Mouse (Mus musculus) neural tube, embryonic 11.5 days (tissue): ENCODE results near the gene Rcbtb2. TPM values are rescaled to one million over a fixed set of nuclear protein-coding genes. Genes with fewer than 3 reads are reported as not detected.
"Not testable (repeated sequence)": the region's sequence is repeated elsewhere in the genome, so short reads cannot be mapped to it uniquely, and the experiment has no call there.

ENCODE experiments used
- ATAC-seq: fragments of 200-750 bp; cut with Nextera tagmentation; 2 replicates; pipeline ENCODE4 v1.8.0; 2017; ENCODE audit warnings: moderate number of reproducible peaks, mild to moderate bottlenecking, moderate TSS enrichment, moderate library complexity; ENCODE audit not compliant: insufficient read depth, low FRiP score, low TSS enrichment
- DNase-seq: peaks from one replicate; pipeline ENCODE4 v3.0.0-alpha.2; 2015; ENCODE audit warnings: low spot score
- H3K27ac ChIP-seq: fragments of 300-500 bp; sonication (generic); 2 replicates; pipeline ENCODE4 v1.5.1; 2014; ENCODE audit warnings: low read depth, mild to moderate bottlenecking, low read length
- H3K27me3 ChIP-seq: fragments of 300-500 bp; sonication (generic); 2 replicates; pipeline ENCODE4 v1.6.1; 2014; ENCODE audit warnings: mild to moderate bottlenecking, low read length, mixed read lengths; ENCODE audit not compliant: control insufficient read depth, insufficient read depth
- H3K36me3 ChIP-seq: fragments of 300-500 bp; sonication (generic); 2 replicates; pipeline ENCODE4 v1.6.1; 2014; ENCODE audit warnings: mild to moderate bottlenecking, low read length, moderate library complexity, mixed read lengths; ENCODE audit not compliant: control insufficient read depth, insufficient read depth
- H3K4me1 ChIP-seq: fragments of 300-500 bp; sonication (generic); 2 replicates; pipeline ENCODE4 v1.6.1; 2014; ENCODE audit warnings: low read length, mixed read lengths; ENCODE audit not compliant: control insufficient read depth, insufficient read depth
- H3K4me2 ChIP-seq: fragments of 300-500 bp; sonication (generic); 2 replicates; pipeline ENCODE4 v1.6.1; 2014; ENCODE audit warnings: low read depth, mild to moderate bottlenecking, moderate library complexity
- H3K4me3 ChIP-seq: fragments of 300-500 bp; sonication (generic); 2 replicates; pipeline ENCODE4 v1.5.1; 2014; ENCODE audit warnings: low read depth, low read length
- H3K9ac ChIP-seq: fragments of 300-500 bp; sonication (generic); 2 replicates; pipeline ENCODE4 v1.6.1; 2014; ENCODE audit warnings: mild to moderate bottlenecking, low read length
- H3K9me3 ChIP-seq: fragments of 300-500 bp; sonication (generic); 2 replicates; pipeline ENCODE4 v1.6.1; 2016; ENCODE audit warnings: low read length; ENCODE audit not compliant: control insufficient read depth
- WGBS: fragments of 180-500 bp; shearing (Covaris S2); extraction: QIAGEN DNeasy Blood & Tissue Kit; methylation state at CpG from one replicate; pipeline ENCODE4 v1.1.7; 2014; 5-methylcytosine and 5-hydroxymethylcytosine counted together
- polyA plus RNA-seq: library from polyadenylated mRNA; unstranded; fragments of >200 nt; fragmentation: Nextera tagmentation; extraction: Ambion mirVana; gene quantifications from 2 replicates; pipeline ENCODE4 v1.2.1, GENCODE M21; 2014

Rcbtb2 gene
- polyA plus RNA-seq, 1 experiment from 2014 or later = 167 TPM

DNA sequence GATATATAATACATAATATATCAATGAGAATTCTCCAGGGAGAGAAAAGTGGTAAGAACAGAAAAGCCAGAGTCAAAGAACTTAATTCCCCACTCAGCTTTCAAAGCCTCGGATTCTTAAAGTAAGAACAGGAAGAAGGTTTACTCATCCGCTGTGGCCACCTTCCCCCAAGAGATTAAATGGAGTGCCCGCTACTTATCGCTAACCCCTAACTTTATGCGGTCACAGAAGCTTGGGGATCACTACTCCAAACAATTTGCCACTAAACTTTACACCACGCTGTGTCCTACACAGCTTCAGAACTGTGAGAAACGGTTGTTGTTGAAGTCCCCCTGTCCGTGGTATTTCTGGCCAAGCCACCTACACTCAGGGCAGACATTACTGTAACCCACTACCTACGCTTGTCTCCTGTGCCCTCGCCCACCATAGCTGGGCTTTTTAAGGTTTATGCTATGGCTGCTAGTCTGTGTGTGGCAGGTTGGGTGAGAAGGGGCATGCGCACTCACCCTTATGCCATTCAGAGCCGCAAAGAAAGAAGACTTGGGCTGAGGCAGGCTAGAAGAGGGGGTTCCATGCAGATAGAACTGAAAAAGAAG is 20.5 kb upstream of the Rcbtb2 start:
- ATAC-seq = no peak
- 47% methylated on average over 12 of the region's 12 CpGs for WGBS
- Histone ChIP-seq H3K36me3 (no peaks in the 10 kb centered on the region), H3K27me3 (no peaks in the 10 kb centered on the region), H3K4me1 (peaks cover 7% of the 10 kb centered on the region; the same call in 1 of the 2 replicates), H3K4me3 (no peak overlapping the region), H3K4me2 (no peak overlapping the region), H3K27ac (no peak overlapping the region), H3K9ac (no peak overlapping the region), H3K9me3 (no peaks in the 10 kb centered on the region)
- no peak for DNase-seq

DNA sequence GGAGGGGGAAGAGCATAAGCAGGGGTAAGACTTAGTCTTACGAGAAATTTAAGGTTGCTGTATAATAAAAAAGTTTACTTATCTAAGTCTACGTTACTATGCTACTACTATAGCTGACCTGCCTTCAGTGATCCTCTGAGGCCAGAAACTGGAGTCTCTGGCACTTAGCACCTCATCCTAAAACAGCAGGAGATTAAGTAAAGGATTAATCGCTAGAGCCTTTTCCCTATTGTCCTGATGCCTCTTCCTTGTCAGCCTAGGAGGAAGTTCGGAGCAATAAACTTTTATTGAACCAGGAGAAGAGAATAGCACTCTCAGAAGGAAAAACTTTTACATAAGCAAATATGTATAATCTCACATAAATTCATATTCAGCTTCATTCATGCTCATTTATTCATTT is 19.9 kb upstream of the Rcbtb2 start:
- H3K9ac ChIP-seq, H3K36me3 ChIP-seq, H3K4me2 ChIP-seq, H3K9me3 ChIP-seq, H3K4me3 ChIP-seq, ATAC-seq, H3K4me1 ChIP-seq, H3K27me3 ChIP-seq, DNase-seq, H3K27ac ChIP-seq: not testable (repeated sequence)
- WGBS = 15% methylated on average over 4 of the region's 4 CpGs

DNA sequence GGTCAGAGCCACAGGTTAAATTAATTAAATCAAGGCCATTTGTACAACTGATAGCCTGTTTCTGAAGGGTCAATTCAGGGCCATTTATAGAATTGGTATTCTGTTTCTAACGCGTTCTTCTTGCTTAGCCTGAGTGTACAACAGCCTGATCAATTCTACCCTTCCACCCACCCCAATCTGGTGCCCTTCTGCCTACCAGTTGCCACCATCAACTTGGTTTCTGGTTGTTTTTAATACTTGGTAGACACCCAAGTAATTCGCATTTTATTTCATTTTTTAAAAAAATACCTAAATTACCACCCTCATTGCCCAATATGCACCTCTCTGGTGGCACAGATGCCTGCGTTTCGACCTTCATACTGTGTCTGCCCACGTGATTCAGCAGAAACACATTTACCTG is 17.9 kb upstream of the Rcbtb2 start:
- Histone ChIP-seq H3K9ac (no peak overlapping the region), H3K4me3 (no peak overlapping the region), H3K27ac (no peak overlapping the region), H3K27me3 (no peaks in the 10 kb centered on the region), H3K4me2 (no peak overlapping the region), H3K9me3 (no peaks in the 10 kb centered on the region), H3K36me3 (no peaks in the 10 kb centered on the region), H3K4me1 (peaks cover 7% of the 10 kb centered on the region; the same call in 1 of the 2 replicates)
- ATAC-seq = 0 out of 2 replicates have a peak, but pooled peaks have one; percentile 4
- 63% methylated on average over 6 of the region's 6 CpGs for WGBS
- no peak for DNase-seq

DNA sequence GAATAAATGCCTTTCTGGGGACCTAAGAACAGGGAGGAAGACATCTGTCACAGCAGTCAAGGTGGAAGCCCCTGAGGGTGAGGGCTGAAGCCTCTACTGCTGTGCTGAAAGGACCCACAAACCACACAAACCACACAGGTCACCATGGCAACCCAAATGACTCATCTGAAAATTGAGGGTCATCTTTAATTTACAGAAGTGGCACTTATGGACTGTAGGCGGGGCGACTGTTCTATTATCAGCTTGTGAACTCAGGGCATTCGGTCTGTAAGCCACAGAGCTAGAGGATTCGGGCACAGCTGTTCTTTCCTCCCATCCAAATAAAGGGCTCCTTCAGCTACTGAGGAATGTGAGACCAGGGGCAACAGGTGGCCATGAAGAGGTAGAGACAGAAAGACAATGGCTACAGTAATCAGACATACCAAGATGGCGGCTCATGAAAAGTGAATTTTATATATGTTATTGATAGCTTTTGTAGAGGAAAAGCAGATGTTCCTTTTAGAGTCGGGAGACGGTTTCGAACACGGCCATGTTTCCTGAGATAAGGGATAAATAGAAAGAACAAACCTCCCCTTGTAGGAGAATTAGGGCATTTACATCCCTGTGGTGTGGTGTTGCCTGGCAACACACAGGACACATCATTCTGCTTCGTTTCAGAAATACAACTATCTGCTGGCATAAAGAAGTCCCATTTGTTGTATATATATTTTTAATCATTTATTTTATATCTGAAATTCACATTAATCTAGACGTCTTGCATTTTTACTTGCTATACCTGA is 17.2 kb upstream of the Rcbtb2 start:
- peak; percentile 85 for ATAC-seq
- Histone ChIP-seq H3K27ac (no peak overlapping the region), H3K9me3 (no peaks in the 10 kb centered on the region), H3K27me3 (no peaks in the 10 kb centered on the region), H3K36me3 (no peaks in the 10 kb centered on the region), H3K4me2 (no peak overlapping the region), H3K4me1 (peaks cover 7% of the 10 kb centered on the region; the same call in 1 of the 2 replicates), H3K9ac (no peak overlapping the region), H3K4me3 (no peak overlapping the region)
- peak; percentile 44 for DNase-seq
- WGBS = 32% methylated on average over 11 of the region's 11 CpGs

DNA sequence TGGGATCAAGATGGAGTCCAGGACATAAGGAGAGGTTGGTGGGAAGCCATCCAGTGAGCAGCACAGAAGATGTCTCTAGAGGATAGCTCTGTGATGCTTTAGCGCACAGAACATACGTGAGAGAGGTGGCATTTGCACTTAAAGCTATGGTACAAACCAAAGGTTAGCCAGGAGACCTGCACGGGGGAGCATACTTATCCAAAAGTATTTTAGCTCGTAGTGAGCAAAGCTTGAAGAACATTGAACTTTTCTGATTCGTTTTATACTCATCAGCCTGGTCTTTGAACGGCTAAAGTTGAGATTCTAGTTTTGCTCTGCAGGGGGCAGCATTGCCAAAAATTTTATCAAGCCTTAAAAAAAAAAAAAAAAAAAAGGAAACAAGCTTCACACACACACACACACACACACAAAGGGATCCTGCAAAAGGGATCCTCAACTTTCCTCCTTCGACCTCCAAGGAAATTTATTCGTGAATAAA is 16.6 kb upstream of the Rcbtb2 start:
- DNase-seq (peak; percentile 50), ATAC-seq (0 out of 2 replicates have a peak, but pooled peaks have one; percentile 46)
- no peaks in the 10 kb centered on the region for H3K9me3 ChIP-seq
- H3K27me3 ChIP-seq = no peaks in the 10 kb centered on the region
- peaks cover 7% of the 10 kb centered on the region; the same call in 1 of the 2 replicates for H3K4me1 ChIP-seq
- H3K4me3 ChIP-seq = no peak overlapping the region
- H3K9ac ChIP-seq = no peak overlapping the region
- no peak overlapping the region for H3K27ac ChIP-seq
- H3K36me3 ChIP-seq = no peaks in the 10 kb centered on the region
- WGBS = 25% methylated on average over 8 of the region's 8 CpGs
- no peak overlapping the region for H3K4me2 ChIP-seq

DNA sequence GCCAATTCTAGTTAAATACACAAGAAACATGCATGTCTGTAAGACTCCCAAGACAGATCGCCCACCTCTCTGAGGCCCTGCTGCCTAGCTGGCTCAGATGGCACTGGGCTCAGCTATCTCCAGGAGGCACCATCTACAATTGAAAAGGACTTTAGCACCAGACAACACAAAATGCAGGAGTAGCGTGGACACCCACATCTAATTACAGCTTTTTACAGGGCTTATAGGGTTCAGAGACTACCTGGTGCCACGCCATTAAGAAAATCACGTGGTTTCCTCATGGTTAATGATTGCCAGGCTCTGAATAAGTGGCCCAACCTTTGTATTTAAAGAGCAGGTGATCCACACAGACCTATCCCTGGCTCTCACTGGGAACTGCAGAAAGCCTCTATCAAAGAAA is 15.9 kb upstream of the Rcbtb2 start:
- Histone ChIP-seq H3K27me3 (no peaks in the 10 kb centered on the region), H3K9me3 (no peaks in the 10 kb centered on the region), H3K4me3 (no peak overlapping the region), H3K4me2 (no peak overlapping the region), H3K4me1 (peaks cover 7% of the 10 kb centered on the region; the same call in 1 of the 2 replicates), H3K27ac (no peak overlapping the region), H3K9ac (no peak overlapping the region), H3K36me3 (no peaks in the 10 kb centered on the region)
- DNase-seq (no peak), ATAC-seq (no peak)
- 40% methylated on average over 4 of the region's 4 CpGs for WGBS

DNA sequence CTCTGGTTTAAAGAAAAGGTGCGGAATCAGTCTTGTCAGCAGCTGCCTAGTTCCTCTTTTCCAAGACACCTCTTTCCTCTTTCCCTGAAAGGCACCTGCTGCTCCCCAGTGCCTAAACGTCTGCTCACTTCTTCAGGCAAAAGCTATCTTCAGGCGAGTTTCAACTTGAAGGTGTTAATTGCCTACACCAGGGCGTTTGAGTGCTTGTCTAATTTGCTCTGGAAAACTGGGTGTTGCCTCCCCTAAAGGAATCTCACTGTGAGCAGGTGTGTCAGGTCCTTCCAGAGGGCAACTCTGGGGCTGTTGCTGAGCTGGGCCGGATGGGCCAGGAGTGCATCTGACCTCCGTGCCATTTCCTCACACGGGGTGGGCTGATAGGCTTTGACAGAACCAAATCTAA is 15.5 kb upstream of the Rcbtb2 start:
- Histone ChIP-seq H3K27me3 (no peaks in the 10 kb centered on the region), H3K9me3 (no peaks in the 10 kb centered on the region), H3K4me2 (no peak overlapping the region), H3K9ac (no peak overlapping the region), H3K27ac (no peak overlapping the region), H3K4me3 (no peak overlapping the region), H3K4me1 (peaks cover 7% of the 10 kb centered on the region; the same call in 1 of the 2 replicates), H3K36me3 (no peaks in the 10 kb centered on the region)
- no peak for DNase-seq
- WGBS = 42% methylated on average over 7 of the region's 7 CpGs
- ATAC-seq = no peak

DNA sequence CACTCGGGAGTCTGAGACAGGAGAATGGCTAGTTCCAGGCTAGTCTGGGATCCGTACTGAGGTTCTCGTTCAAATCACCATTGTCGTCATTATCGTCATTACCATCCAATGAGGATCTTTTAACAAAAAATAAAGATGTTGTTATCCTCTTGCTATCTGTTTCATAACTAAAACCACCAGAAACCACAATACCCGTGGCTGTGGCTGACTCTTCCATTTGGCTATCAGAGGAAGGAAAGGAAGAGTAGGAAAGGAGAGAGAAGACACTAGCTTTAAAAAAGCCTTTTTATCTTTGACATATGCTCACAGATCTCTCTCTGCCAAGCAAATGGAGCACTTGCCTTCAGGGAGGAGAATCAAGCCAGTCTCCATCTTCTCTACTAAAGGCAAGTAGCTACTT is 14.9 kb upstream of the Rcbtb2 start:
- Histone ChIP-seq H3K27me3 (no peaks in the 10 kb centered on the region), H3K4me2 (no peak overlapping the region), H3K9ac (no peak overlapping the region), H3K36me3 (no peaks in the 10 kb centered on the region), H3K4me3 (no peak overlapping the region), H3K9me3 (no peaks in the 10 kb centered on the region), H3K4me1 (peaks cover 7% of the 10 kb centered on the region; the same call in 1 of the 2 replicates), H3K27ac (no peak overlapping the region)
- DNase-seq (no peak), ATAC-seq (no peak)
- WGBS = 89% methylated on average over 6 of the region's 6 CpGs
